Mouse (Mus musculus): ENCODE measurements around the gene Trim3. TPM values are rescaled to one million over a fixed set of nuclear protein-coding genes. Genes with fewer than 3 reads are reported as not detected.

The Trim3 gene
- polyA plus RNA-seq, 1 experiment from 2014 or later, result 74.5 TPM

DNA sequence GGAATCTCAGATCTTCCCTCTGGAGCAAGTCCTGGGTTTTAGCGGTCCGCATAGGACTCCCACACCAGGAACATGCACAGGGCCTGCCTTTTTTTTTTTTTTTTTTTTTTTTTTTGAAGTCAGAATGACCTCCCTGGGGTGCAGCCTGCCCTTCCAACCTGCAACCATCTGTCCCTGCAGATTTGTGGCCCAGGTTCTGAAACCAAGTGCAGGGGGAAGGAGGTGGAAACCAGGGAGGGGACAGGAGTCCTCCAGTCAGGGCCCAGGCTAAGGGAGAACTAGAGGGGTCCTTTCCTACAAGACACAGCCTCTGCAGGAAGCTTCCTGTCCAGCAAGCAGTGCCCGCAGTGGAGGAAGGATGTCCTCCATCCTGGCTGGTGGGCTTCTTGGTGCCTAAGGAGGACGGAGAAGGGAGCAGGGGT lies 809 bp downstream of the Trim3 start:
- H3K36me3 ChIP-seq, result peaks cover 21% of the 10 kb centered on the region
- H3K9ac ChIP-seq (replicated peaks), result peak overlapping the region; percentile 90
- no peaks in the 10 kb centered on the region for H3K27me3 ChIP-seq
- H3K27ac ChIP-seq, result peak overlapping the region; percentile 89
- WGBS, result 22% methylated on average over 4 of the region's 4 CpGs
- H3K4me1 ChIP-seq (replicated peaks), result peaks cover 58% of the 10 kb centered on the region
- no peaks in the 10 kb centered on the region for H3K9me3 ChIP-seq
- peak; percentile 31; the same call in 1 of the 2 replicates for ATAC-seq
- H3K4me3 ChIP-seq (replicated peaks), result peak overlapping the region; percentile 83
- H3K4me2 ChIP-seq (replicated peaks), result peak overlapping the region; percentile 80

DNA sequence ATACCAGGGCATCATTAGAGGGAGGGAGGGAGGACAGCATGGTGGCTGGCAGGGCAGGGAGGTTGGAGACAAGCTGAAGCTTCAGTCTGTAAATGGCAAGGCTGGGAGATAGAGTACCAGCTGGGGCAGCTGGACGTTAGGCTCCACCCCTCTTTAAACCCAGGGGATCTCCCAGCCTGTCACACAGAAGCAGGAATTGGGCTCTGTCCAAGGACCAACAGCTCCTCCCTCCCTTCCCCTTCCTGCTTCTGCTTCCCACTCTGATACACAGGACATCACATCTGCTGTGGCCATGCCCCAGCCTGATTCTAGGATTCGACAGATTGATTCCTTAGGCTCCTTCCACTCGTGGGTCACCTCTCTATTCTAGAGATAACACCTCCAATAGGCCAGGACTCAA lies 4.7 kb downstream of the Trim3 start:
- Histone ChIP-seq H3K4me2 (replicated peaks) (no peak overlapping the region; the same call in 1 of the 2 replicates), H3K36me3 (peaks cover 21% of the 10 kb centered on the region), H3K27me3 (no peaks in the 10 kb centered on the region), H3K9me3 (no peaks in the 10 kb centered on the region), H3K27ac (peak overlapping the region; percentile 35), H3K4me3 (replicated peaks) (no peak overlapping the region), H3K4me1 (replicated peaks) (peaks cover 46% of the 10 kb centered on the region), H3K9ac (replicated peaks) (0 out of 2 replicates have a peak overlapping the region, but pooled peaks have one; percentile 30)
- ATAC-seq, result peak; percentile 38; the same call in 1 of the 2 replicates
- WGBS, result 16% methylated on average over 3 of the region's 3 CpGs

DNA sequence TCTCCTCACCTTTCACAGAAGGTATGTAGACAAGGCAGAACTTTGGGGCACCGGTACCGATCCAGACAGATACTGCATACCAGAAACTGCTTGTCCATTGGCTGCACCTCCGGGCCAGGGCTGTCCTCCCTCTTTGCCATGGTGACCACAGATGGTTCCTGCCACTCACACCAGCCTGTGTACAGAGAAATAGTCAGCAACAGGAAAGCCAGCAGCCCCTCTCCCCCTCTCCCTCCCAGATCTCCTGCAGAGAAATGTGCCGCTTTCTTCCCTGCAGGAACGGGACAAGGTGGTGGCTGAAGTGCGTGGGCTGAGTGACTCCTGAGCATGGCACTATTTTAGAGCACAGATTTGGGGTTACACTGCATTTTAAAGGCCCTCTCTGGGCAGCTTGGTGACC lies 8.0 kb downstream of the Trim3 start:
- H3K4me3 ChIP-seq (replicated peaks), result no peak overlapping the region
- H3K27ac ChIP-seq, result no peak overlapping the region
- H3K9me3 ChIP-seq, result no peaks in the 10 kb centered on the region
- H3K27me3 ChIP-seq, result no peaks in the 10 kb centered on the region
- no peak overlapping the region for H3K9ac ChIP-seq (replicated peaks)
- H3K36me3 ChIP-seq, result peaks cover 51% of the 10 kb centered on the region
- ATAC-seq, result no peak
- no peak overlapping the region for H3K4me2 ChIP-seq (replicated peaks)
- 84% methylated on average over 6 of the region's 6 CpGs for WGBS
- H3K4me1 ChIP-seq (replicated peaks), result peaks cover 21% of the 10 kb centered on the region

DNA sequence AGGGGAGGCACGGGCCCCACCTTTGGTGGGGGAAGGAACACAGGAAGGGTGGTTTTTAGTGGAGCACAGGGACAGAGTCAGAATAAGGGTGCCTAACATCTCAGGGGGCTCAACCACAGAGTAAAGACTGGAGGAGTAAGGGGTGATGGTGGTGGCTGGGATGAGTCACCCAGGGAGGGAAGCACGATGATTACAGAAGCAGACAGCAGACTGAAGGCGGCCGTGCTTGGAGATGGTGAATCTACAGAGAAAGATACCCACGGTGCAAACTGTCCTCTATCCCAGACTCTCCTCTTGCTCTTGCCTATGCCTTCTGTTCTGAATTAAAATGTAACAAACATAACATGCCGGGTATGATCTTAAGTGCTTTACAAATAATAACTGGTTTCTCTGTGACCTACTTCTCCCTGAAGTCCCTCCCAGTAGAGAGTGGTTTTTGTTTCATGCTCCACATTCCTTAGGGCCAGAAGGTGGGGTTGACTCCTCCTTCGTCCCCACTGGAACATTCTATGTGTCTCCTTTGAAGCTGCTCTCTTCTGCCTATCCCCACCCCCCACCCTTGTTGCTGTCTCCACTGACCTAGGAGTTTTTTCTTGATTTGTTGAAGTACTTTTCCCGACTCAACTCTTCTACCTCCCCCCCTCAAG lies 11.6 kb downstream of the Trim3 start:
- ATAC-seq, result no peak
- 86% methylated on average over 8 of the region's 8 CpGs for WGBS
- H3K27ac ChIP-seq, result no peak overlapping the region
- H3K4me1 ChIP-seq (replicated peaks), result no peaks in the 10 kb centered on the region
- H3K4me3 ChIP-seq (replicated peaks), result no peak overlapping the region
- H3K4me2 ChIP-seq (replicated peaks), result no peak overlapping the region
- H3K9me3 ChIP-seq, result no peaks in the 10 kb centered on the region
- H3K9ac ChIP-seq (replicated peaks), result no peak overlapping the region
- no peaks in the 10 kb centered on the region for H3K27me3 ChIP-seq
- peaks cover 87% of the 10 kb centered on the region for H3K36me3 ChIP-seq

DNA sequence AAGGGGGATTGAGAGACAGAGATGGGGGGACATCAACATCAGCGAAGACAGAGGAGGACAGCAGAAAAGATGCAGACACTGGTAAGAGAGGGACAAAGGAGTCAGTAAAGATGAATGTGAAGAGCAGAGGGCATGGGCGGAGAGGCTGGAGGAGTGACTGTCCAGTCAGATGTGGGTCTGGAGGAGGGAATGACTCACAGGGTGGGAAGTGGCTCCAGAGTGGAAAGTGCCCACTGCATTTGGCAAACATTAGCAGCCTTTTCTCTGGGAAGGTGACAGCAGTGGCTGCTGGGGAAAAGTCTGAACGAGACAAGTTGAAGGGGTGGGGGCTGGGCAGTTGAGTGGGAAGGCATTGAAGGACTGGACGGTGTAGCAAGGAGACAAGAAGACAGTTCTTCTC lies 12.3 kb downstream of the Trim3 start:
- H3K36me3 ChIP-seq, result peaks cover 94% of the 10 kb centered on the region
- H3K4me3 ChIP-seq (replicated peaks), result no peak overlapping the region
- no peak overlapping the region for H3K9ac ChIP-seq (replicated peaks)
- H3K4me1 ChIP-seq (replicated peaks), result no peaks in the 10 kb centered on the region
- H3K27me3 ChIP-seq, result no peaks in the 10 kb centered on the region
- no peak overlapping the region for H3K4me2 ChIP-seq (replicated peaks)
- WGBS, result 80% methylated on average over 4 of the region's 4 CpGs
- ATAC-seq, result no peak
- no peak overlapping the region for H3K27ac ChIP-seq
- no peaks in the 10 kb centered on the region for H3K9me3 ChIP-seq

DNA sequence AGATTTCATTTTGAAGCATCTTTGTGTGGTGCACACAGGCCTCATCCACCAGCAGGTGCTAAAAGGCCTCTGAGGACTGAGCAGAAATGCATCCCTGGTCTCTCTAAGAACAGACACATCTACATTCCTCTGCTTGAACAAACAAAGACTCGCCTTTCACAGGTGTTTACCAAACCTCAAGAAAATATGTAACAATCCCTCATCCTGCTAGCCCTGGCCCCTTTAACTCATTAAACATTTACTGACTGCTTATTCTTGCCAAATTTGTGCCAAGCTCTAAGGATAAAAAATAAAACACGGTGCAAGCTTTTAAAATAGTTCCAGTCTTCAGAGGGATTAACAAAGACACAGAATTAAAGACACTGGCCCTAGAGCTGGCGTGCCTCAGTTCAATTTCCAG lies 13.7 kb downstream of the Trim3 start:
- Histone ChIP-seq H3K4me2 (replicated peaks) (no peak overlapping the region), H3K27me3 (no peaks in the 10 kb centered on the region), H3K9me3 (no peaks in the 10 kb centered on the region), H3K36me3 (peaks cover 97% of the 10 kb centered on the region), H3K4me3 (replicated peaks) (no peak overlapping the region), H3K4me1 (replicated peaks) (no peaks in the 10 kb centered on the region), H3K27ac (no peak overlapping the region), H3K9ac (replicated peaks) (no peak overlapping the region)
- WGBS, result 65% methylated on average over 3 of the region's 3 CpGs
- no peak for ATAC-seq

DNA sequence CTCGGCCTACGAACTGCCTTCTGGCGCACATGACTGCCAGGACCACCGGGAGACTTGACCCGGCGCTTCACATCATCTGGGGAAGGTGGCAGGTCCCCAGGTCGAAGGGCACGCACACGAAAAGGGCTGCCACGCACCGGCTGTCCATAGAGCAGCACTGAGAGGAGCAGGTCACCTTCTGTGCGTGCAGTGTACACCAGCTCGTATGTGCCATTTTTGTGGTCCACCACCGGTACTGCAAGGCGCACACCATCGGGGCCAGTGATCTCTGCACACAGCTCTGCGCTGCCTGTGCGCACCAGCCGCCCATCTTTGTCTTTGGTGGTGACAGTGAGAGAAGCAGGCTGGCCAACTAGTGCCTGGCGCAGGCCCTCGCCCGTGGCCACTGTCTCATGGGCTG lies 15.6 kb downstream of the Trim3 start:
- no peak overlapping the region for H3K4me2 ChIP-seq (replicated peaks)
- H3K27me3 ChIP-seq, result no peaks in the 10 kb centered on the region
- no peak overlapping the region for H3K4me3 ChIP-seq (replicated peaks)
- no peaks in the 10 kb centered on the region for H3K4me1 ChIP-seq (replicated peaks)
- no peaks in the 10 kb centered on the region for H3K9me3 ChIP-seq
- peak; percentile 60 for ATAC-seq
- no peak overlapping the region for H3K27ac ChIP-seq
- 96% methylated on average over 22 of the region's 22 CpGs for WGBS
- peaks cover 99% of the 10 kb centered on the region for H3K36me3 ChIP-seq
- no peak overlapping the region for H3K9ac ChIP-seq (replicated peaks)

DNA sequence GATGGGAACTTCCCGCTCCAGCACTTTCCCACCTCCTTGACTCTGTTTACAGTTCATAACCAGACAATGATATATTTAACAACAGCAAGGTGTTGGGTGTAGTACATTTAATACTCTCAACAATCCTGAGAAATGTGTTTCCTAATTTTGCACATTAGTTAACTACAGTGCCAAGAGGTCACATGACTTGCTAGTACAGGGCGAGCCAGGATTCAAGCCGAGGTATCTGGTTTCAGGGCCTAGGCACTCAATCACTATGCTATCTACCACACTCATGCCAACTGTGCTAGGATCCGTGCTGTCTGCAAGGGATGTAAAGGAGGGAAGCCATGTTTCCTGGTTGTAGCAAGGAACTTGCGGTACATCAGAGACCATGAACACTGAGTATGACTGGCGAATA lies 16.8 kb downstream of the Trim3 start:
- Histone ChIP-seq H3K27me3 (no peaks in the 10 kb centered on the region), H3K9ac (replicated peaks) (no peak overlapping the region), H3K4me3 (replicated peaks) (no peak overlapping the region), H3K27ac (no peak overlapping the region), H3K4me2 (replicated peaks) (no peak overlapping the region), H3K4me1 (replicated peaks) (no peaks in the 10 kb centered on the region), H3K9me3 (no peaks in the 10 kb centered on the region), H3K36me3 (peaks cover 100% of the 10 kb centered on the region)
- 91% methylated on average over 6 of the region's 6 CpGs for WGBS
- ATAC-seq, result no peak

DNA sequence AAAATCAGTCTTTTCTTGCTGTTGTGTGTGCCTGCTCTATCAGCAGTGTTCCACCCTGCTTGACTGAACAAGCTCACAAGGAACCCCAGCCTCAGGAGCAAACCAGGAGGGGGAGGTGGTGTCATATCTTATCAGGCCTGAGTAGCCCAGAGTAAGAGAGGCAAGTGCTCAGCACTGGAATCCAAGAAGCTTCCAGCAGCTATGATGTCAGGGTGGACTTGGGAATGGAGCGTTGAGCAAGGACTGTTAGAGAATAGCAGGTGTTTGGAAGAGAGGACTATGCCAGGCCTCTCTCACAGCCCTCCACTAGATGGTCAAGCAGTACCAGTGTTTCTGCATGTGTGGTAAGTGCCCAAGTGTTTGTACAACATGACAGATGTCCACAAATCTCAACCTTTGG lies 17.7 kb downstream of the Trim3 start:
- no peak for ATAC-seq
- Histone ChIP-seq H3K36me3 (peaks cover 100% of the 10 kb centered on the region), H3K9me3 (no peaks in the 10 kb centered on the region), H3K4me3 (replicated peaks) (no peak overlapping the region), H3K9ac (replicated peaks) (no peak overlapping the region), H3K27me3 (no peaks in the 10 kb centered on the region), H3K4me2 (replicated peaks) (no peak overlapping the region), H3K27ac (no peak overlapping the region), H3K4me1 (replicated peaks) (no peaks in the 10 kb centered on the region)
- WGBS, result 94% methylated on average over 1 of the region's 1 CpGs

DNA sequence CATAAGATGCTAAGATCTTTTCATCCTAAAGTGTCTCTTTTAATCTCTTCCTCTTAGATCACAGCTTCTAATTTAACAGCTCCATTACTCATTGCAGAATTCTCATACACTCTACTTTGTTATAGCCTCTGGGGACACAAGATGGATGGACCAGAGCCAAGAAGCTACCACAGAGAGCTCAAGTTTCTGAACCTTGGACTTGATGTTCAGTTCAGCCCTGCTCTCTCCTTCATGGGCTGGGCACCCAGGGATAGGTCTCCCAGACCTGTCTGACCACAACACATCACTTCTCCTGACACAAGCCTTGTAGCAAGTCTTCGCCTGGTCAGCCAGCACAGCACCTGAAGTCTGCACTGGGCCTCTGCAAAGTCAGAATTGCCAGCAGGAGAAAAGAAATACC lies 19.0 kb downstream of the Trim3 start:
- H3K4me3 ChIP-seq (replicated peaks), result no peak overlapping the region
- H3K27ac ChIP-seq, result no peak overlapping the region
- no peak for ATAC-seq
- no peak overlapping the region for H3K9ac ChIP-seq (replicated peaks)
- WGBS, result 100% methylated on average over 1 of the region's 1 CpGs
- peaks cover 100% of the 10 kb centered on the region for H3K36me3 ChIP-seq
- H3K9me3 ChIP-seq, result no peaks in the 10 kb centered on the region
- no peaks in the 10 kb centered on the region for H3K27me3 ChIP-seq
- no peaks in the 10 kb centered on the region for H3K4me1 ChIP-seq (replicated peaks)
- H3K4me2 ChIP-seq (replicated peaks), result no peak overlapping the region

DNA sequence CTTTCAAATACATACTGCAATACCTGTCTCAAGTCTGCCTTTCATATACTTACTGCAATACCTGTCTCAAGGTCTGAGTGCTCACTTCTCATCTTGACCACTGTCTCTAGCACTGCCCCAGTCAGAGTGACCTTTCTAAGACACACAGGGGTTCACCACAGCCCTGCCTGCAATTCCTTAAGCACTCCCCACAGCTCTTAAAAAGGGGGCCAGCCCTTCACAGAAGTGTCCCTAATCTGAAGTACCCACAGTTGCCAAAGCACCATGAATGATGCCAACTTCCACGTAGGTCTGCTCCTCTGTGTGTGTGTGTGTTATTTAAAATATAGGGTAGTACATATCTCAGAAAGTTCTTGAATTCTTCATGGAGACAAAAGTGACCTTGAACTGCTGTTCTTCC lies 21.6 kb downstream of the Trim3 start:
- whole genome bisulfite sequencing, result 100% methylated on average over 1 of the region's 1 CpGs

DNA sequence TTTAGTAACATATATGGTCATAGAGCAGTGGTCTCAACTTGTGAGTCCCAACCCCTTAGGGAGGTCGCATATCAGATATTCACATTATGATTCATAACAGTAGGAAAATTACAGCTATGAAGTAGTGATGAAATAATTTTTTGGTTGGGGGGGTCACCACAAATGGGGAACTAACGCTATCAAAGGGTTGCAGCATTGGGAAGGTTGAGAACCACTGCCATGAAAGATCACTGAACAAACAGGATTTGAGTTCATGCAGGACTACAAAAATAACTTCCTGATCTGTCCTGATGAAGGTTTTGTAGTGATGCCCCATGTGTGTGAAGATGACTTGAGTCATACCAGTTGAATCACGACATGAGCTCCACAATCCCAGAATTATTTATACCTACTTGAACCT lies 24.9 kb downstream of the Trim3 start:
- WGBS, result 95% methylated on average over 3 of the region's 3 CpGs
- no peak overlapping the region for H3K4me2 ChIP-seq (replicated peaks)
- no peaks in the 10 kb centered on the region for H3K27me3 ChIP-seq
- no peak overlapping the region for H3K27ac ChIP-seq
- H3K36me3 ChIP-seq, result peaks cover 45% of the 10 kb centered on the region
- H3K9me3 ChIP-seq, result 0 out of 2 replicates have a peak, but pooled peaks cover 6% of the 10 kb centered on the region
- ATAC-seq, result no peak
- H3K4me1 ChIP-seq (replicated peaks), result no peaks in the 10 kb centered on the region
- H3K9ac ChIP-seq (replicated peaks), result no peak overlapping the region
- no peak overlapping the region for H3K4me3 ChIP-seq (replicated peaks)

More for the DNA sequence above, 21.6 kb downstream of the Trim3 start:
- Histone ChIP-seq H3K27me3 (no peaks in the 10 kb centered on the region), H3K27ac (no peak overlapping the region), H3K4me2 (replicated peaks) (no peak overlapping the region), H3K4me3 (replicated peaks) (no peak overlapping the region), H3K9me3 (no peaks in the 10 kb centered on the region), H3K9ac (replicated peaks) (no peak overlapping the region), H3K4me1 (replicated peaks) (no peaks in the 10 kb centered on the region), H3K36me3 (peaks cover 78% of the 10 kb centered on the region)
- ATAC-seq, result no peak
